Mouse (Mus musculus) myocyte (in vitro differentiated cells): ENCODE results near the gene Fam163a.

ENCODE experiments used
- CEBPB ChIP-seq: IDR thresholded peaks from 2 replicates; pipeline ENCODE4 v1.6.1; 2011; ENCODE audit warnings: mild to moderate bottlenecking, moderate library complexity; ENCODE audit not compliant: poor library complexity, insufficient read depth, severe bottlenecking
- E2F4 ChIP-seq: IDR thresholded peaks from one replicate; pipeline ENCODE4 v1.6.1; 2011; ENCODE audit warnings: mild to moderate bottlenecking, control low read depth, moderate library complexity; ENCODE audit not compliant: insufficient read depth
- MAX ChIP-seq: IDR thresholded peaks from one replicate; pipeline ENCODE4 v1.6.1; 2011; ENCODE audit warnings: low read depth, mild to moderate bottlenecking, control low read depth
- MYOD1 ChIP-seq, 3 experiments: IDR thresholded peaks; one replicate each; pipeline ENCODE4 v1.6.1; 2011; ENCODE audit warnings: control low read depth in 2 of 3, low read depth in 2 of 3, mild to moderate bottlenecking in 2 of 3, moderate library complexity in 1 of 3; ENCODE audit not compliant: insufficient read length in 2 of 3, control insufficient read depth in 1 of 3
- MYOG ChIP-seq, 3 experiments: IDR thresholded peaks; one replicate each; pipeline ENCODE4 v1.6.1; 2011; ENCODE audit warnings: control low read depth in 2 of 3, low read depth in 2 of 3, mild to moderate bottlenecking in 2 of 3; ENCODE audit not compliant: insufficient read length in 2 of 3, control insufficient read depth in 1 of 3, insufficient read depth in 1 of 3
- POLR2A ChIP-seq: IDR thresholded peaks from one replicate; pipeline ENCODE4 v1.6.1; 2011; ENCODE audit warnings: low read depth, mild to moderate bottlenecking, control low read depth, moderate library complexity; ENCODE audit not compliant: insufficient read length
- POLR2AphosphoS2 ChIP-seq: IDR thresholded peaks from one replicate; pipeline ENCODE4 v1.6.1; 2011; ENCODE audit warnings: low read depth, control low read depth; ENCODE audit not compliant: insufficient read length
- REST ChIP-seq: IDR thresholded peaks from one replicate; pipeline ENCODE4 v1.6.1; 2011; ENCODE audit warnings: mild to moderate bottlenecking, control low read depth, moderate library complexity; ENCODE audit not compliant: insufficient read depth, insufficient read length
- SRF ChIP-seq: IDR thresholded peaks from one replicate; pipeline ENCODE4 v1.6.1; 2011; ENCODE audit warnings: low read depth; ENCODE audit not compliant: control insufficient read depth, insufficient read length
- TCF12 ChIP-seq: IDR thresholded peaks from one replicate; pipeline ENCODE4 v1.6.1; 2011; ENCODE audit warnings: mild to moderate bottlenecking, control low read depth; ENCODE audit not compliant: poor library complexity, insufficient read depth, severe bottlenecking
- TCF3 ChIP-seq: IDR thresholded peaks from one replicate; pipeline ENCODE4 v1.6.1; 2011; ENCODE audit warnings: low read depth, control low read depth; ENCODE audit not compliant: insufficient read length
- USF1 ChIP-seq: IDR thresholded peaks from one replicate; pipeline ENCODE4 v1.6.1; 2011; ENCODE audit warnings: low read depth, mild to moderate bottlenecking, control low read depth, moderate library complexity

- TF ChIP-seq MAX, result no peak
- TF ChIP-seq POLR2A, result no peak
- TF ChIP-seq CEBPB, result no peak
- no peak for TF ChIP-seq MYOD1 (IDR thresholded peaks at IDR 0.05; ENCODE audit: control insufficient read depth in 1 of 3, insufficient read length in 2 of 3, low read depth in 2 of 3)
- no peak for TF ChIP-seq USF1
- no peak for TF ChIP-seq E2F4
- TF ChIP-seq REST, result no peak
- TF ChIP-seq TCF12, result no peak
- TF ChIP-seq POLR2AphosphoS2, result no peak
- TF ChIP-seq SRF, result no peak
- TF ChIP-seq MYOG (IDR thresholded peaks at IDR 0.05; ENCODE audit: control insufficient read depth in 1 of 3, insufficient read depth in 1 of 3, insufficient read length in 2 of 3, low read depth in 2 of 3), result no peak
- no peak for TF ChIP-seq TCF3
These were observed 718 bp downstream of the Fam163a start for GRCm38 (mm10) chr1:156203961-156204655.
